Mouse (Mus musculus): ENCODE measurements around the gene Psip1.
"Not testable (repeated sequence)": the region's sequence is repeated elsewhere in the genome, so short reads cannot be mapped to it uniquely, and the experiment has no call there.

Gene Psip1

GRCm38 (mm10) chr4:83500154-83501036 is 14.1 kb upstream of the Psip1 start:
- DNase-seq, result no peak

- not testable (repeated sequence) for DNase-seq
Observed at GRCm38 (mm10) chr4:83497013-83497412, 10.8 kb upstream of the Psip1 start.

- DNase-seq, result no peak
Observed at GRCm38 (mm10) chr4:83493112-83493511, 6.9 kb upstream of the Psip1 start.

GRCm38 (mm10) chr4:83489121-83489520 is 2.9 kb upstream of the Psip1 start:
- DNase-seq, result no peak

- peak; percentile 90 to 91 for DNase-seq
Observed at GRCm38 (mm10) chr4:83485735-83486116, 533 bp downstream of the Psip1 start.

GRCm38 (mm10) chr4:83485250-83485649 is 1.0 kb downstream of the Psip1 start:
- DNase-seq, result no peak

GRCm38 (mm10) chr4:83468208-83468607 is 18.1 kb downstream of the Psip1 start:
- DNase-seq, result no peak

- peak; percentile 85 to 88 for DNase-seq
Observed at GRCm38 (mm10) chr4:83467615-83468014, 18.6 kb downstream of the Psip1 start.

GRCm38 (mm10) chr4:83464827-83465226 is 21.4 kb downstream of the Psip1 start:
- no peak for DNase-seq

- no peak for DNase-seq
Observed at GRCm38 (mm10) chr4:83460106-83460505, 26.2 kb downstream of the Psip1 start.

- DNase-seq, result no peak
Observed at GRCm38 (mm10) chr4:83450785-83451184, 35.5 kb downstream of the Psip1 start.

GRCm38 (mm10) chr4:83441050-83441449 is 45.2 kb downstream of the Psip1 start:
- DNase-seq, result no peak

- no peak for DNase-seq
Observed at GRCm38 (mm10) chr4:83439045-83439444, 47.2 kb downstream of the Psip1 start.

- no peak for DNase-seq
Observed at GRCm38 (mm10) chr4:83438116-83438515, 48.1 kb downstream of the Psip1 start.

- no peak for DNase-seq
Observed at GRCm38 (mm10) chr4:83436375-83436774, 49.9 kb downstream of the Psip1 start.

GRCm38 (mm10) chr4:83432901-83433300 is 53.4 kb downstream of the Psip1 start:
- DNase-seq, result no peak

- DNase-seq, result no peak
Observed at GRCm38 (mm10) chr4:83431950-83432349, 54.3 kb downstream of the Psip1 start.

GRCm38 (mm10) chr4:83428845-83429244 is 57.4 kb downstream of the Psip1 start:
- no peak for DNase-seq

- DNase-seq, result no peak
Observed at GRCm38 (mm10) chr4:83427696-83428095, 58.6 kb downstream of the Psip1 start.

- DNase-seq, result no peak
Observed at GRCm38 (mm10) chr4:83427141-83427540, 59.1 kb downstream of the Psip1 start.

- no peak for DNase-seq
Observed at GRCm38 (mm10) chr4:83425119-83425518, 61.1 kb downstream of the Psip1 start.

- peak; percentile 50 to 67 for DNase-seq
Observed at GRCm38 (mm10) chr4:83423641-83424040, 62.6 kb downstream of the Psip1 start.

GRCm38 (mm10) chr4:83418781-83419180 is 67.5 kb downstream of the Psip1 start:
- DNase-seq, result no peak

- DNase-seq, result no peak
Observed at GRCm38 (mm10) chr4:83417820-83418186, 68.5 kb downstream of the Psip1 start.
